Mouse (Mus musculus): ENCODE results near the gene Praf2.

Gene Praf2

GRCm38 (mm10) chrX:7740082-7740819, 12.0 kb downstream of the Praf2 start:
- peak; percentile 24 to 48 for DNase-seq

GRCm38 (mm10) chrX:7741103-7741502, 12.9 kb downstream of the Praf2 start:
- DNase-seq: no peak

GRCm38 (mm10) chrX:7743470-7743869, 15.2 kb downstream of the Praf2 start:
- DNase-seq: no peak

GRCm38 (mm10) chrX:7744940-7745339, 16.7 kb downstream of the Praf2 start:
- DNase-seq: no peak

- no peak for DNase-seq
Measured at GRCm38 (mm10) chrX:7745429-7745828, 17.2 kb downstream of the Praf2 start.

GRCm38 (mm10) chrX:7750432-7751116, 22.3 kb downstream of the Praf2 start, which contains the start of gene Ccdc120:
Ccdc120 (minus strand) TSS chrX:7750905.
- DNase-seq: peak; percentile 84 to 89

- peak in 1 of 2 experiments; percentile 40 for DNase-seq
Measured at GRCm38 (mm10) chrX:7753627-7754026, 25.4 kb downstream of the Praf2 start.

GRCm38 (mm10) chrX:7762137-7762920, 34.1 kb downstream of the Praf2 start, which contains the start of gene Tfe3:
Tfe3 (plus strand) TSS chrX:7762560.
- DNase-seq: peak; percentile 91 to 95

GRCm38 (mm10) chrX:7762921-7763197, 34.6 kb downstream of the Praf2 start:
- no peak for DNase-seq

GRCm38 (mm10) chrX:7763631-7764393, 35.6 kb downstream of the Praf2 start:
- DNase-seq: peak; percentile 36 to 58

GRCm38 (mm10) chrX:7764657-7765280, 36.5 kb downstream of the Praf2 start:
- no peak for DNase-seq

- peak; percentile 4 to 21 for DNase-seq
Measured at GRCm38 (mm10) chrX:7765281-7765670, 37.0 kb downstream of the Praf2 start.

GRCm38 (mm10) chrX:7765764-7766163, 37.5 kb downstream of the Praf2 start:
- peak; percentile 52 to 67 for DNase-seq

- no peak for DNase-seq
Measured at GRCm38 (mm10) chrX:7769302-7770017, 41.2 kb downstream of the Praf2 start.

GRCm38 (mm10) chrX:7772766-7773165, 44.5 kb downstream of the Praf2 start:
- peak; percentile 43 to 53 for DNase-seq

- no peak for DNase-seq
Measured at GRCm38 (mm10) chrX:7775501-7776205, 47.4 kb downstream of the Praf2 start.

GRCm38 (mm10) chrX:7776329-7777082, 48.3 kb downstream of the Praf2 start:
- peak; percentile 66 to 75 for DNase-seq

GRCm38 (mm10) chrX:7778450-7779244, 50.4 kb downstream of the Praf2 start:
- DNase-seq: no peak

GRCm38 (mm10) chrX:7779294-7779693, 51.1 kb downstream of the Praf2 start:
- no peak for DNase-seq

All from kidney, postnatal 4 days (tissue).